Mouse (Mus musculus) liver, embryonic 13.5 days (tissue): Measurements from ENCODE around the gene Syncrip. TPM values are rescaled to one million over a fixed set of nuclear protein-coding genes. Genes with fewer than 3 reads are reported as not detected.

Source experiments
- ATAC-seq: fragments of 200-750 bp; cut with Nextera tagmentation; 2 replicates; pipeline ENCODE4 v1.8.0; 2017; ENCODE audit warnings: low read depth, mild to moderate bottlenecking, moderate number of reproducible peaks, moderate library complexity
- DNase-seq: peaks from one replicate; pipeline ENCODE4 v3.0.0; 2022
- H3K27ac ChIP-seq: fragments of 300-500 bp; sonication (generic); 2 replicates; pipeline ENCODE4 v1.5.1; 2015; ENCODE audit warnings: moderate library complexity, mild to moderate bottlenecking, inconsistent platforms
- H3K27me3 ChIP-seq: fragments of 300-500 bp; sonication (generic); 2 replicates; pipeline ENCODE4 v1.6.1; 2015; ENCODE audit warnings: mild to moderate bottlenecking, inconsistent platforms
- H3K36me3 ChIP-seq: fragments of 300-500 bp; sonication (generic); 2 replicates; pipeline ENCODE4 v1.6.1; 2015; ENCODE audit warnings: mild to moderate bottlenecking, inconsistent platforms
- H3K4me1 ChIP-seq: fragments of 300-500 bp; sonication (generic); replicated peaks from 2 replicates; pipeline ENCODE4 v1.6.1; 2015; ENCODE audit warnings: inconsistent platforms
- H3K4me2 ChIP-seq: fragments of 300-500 bp; sonication (generic); 2 replicates; pipeline ENCODE4 v1.6.1; 2015; ENCODE audit warnings: inconsistent platforms, mild to moderate bottlenecking, moderate library complexity
- H3K4me3 ChIP-seq: fragments of 300-500 bp; sonication (generic); replicated peaks from 2 replicates; pipeline ENCODE4 v1.5.1; 2015; ENCODE audit warnings: mild to moderate bottlenecking, inconsistent platforms
- H3K9ac ChIP-seq: fragments of 300-500 bp; sonication (generic); 2 replicates; pipeline ENCODE4 v1.6.1; 2015; ENCODE audit warnings: mild to moderate bottlenecking, inconsistent platforms
- H3K9me3 ChIP-seq: fragments of 300-500 bp; sonication (generic); replicated peaks from 2 replicates; pipeline ENCODE4 v1.6.1; 2016; ENCODE audit warnings: inconsistent platforms
- WGBS: fragments of 180-500 bp; shearing (Covaris S2); methylation state at CpG from one replicate; pipeline ENCODE4 v1.1.7; 2015; ENCODE audit not compliant: insufficient replicate concordance; 5-methylcytosine and 5-hydroxymethylcytosine counted together
- polyA plus RNA-seq: library from polyadenylated mRNA; unstranded; fragments of >200 nt; fragmentation: Nextera tagmentation; extraction: Ambion mirVana; gene quantifications from 2 replicates; pipeline ENCODE4 v1.2.1, GENCODE M21; 2015

Gene Syncrip
- polyA plus RNA-seq, 1 experiment from 2014 or later: 52.5 TPM

- ATAC-seq (no peak), DNase-seq (no peak)
- Histone ChIP-seq H3K9ac (peak overlapping the region; percentile 88), H3K4me3 (peak overlapping the region; percentile 75), H3K9me3 (no peaks in the 10 kb centered on the region), H3K36me3 (peaks cover 15% of the 10 kb centered on the region), H3K27ac (peak overlapping the region; percentile 89), H3K4me1 (peaks cover 30% of the 10 kb centered on the region), H3K27me3 (no peaks in the 10 kb centered on the region), H3K4me2 (peak overlapping the region; percentile 76)
- WGBS: 19% methylated on average over 4 of the region's 4 CpGs
Measured at GRCm38 (mm10) chr9:88520849-88521483, 38.6 kb upstream of the Syncrip start.

GRCm38 (mm10) chr9:88520122-88520848, 37.9 kb upstream of the Syncrip start:
- Histone ChIP-seq H3K27ac (peak overlapping the region; percentile 89), H3K4me2 (peak overlapping the region; percentile 76), H3K36me3 (peaks cover 15% of the 10 kb centered on the region), H3K9me3 (no peaks in the 10 kb centered on the region), H3K4me1 (peaks cover 30% of the 10 kb centered on the region), H3K27me3 (no peaks in the 10 kb centered on the region), H3K4me3 (peak overlapping the region; percentile 75), H3K9ac (peak overlapping the region; percentile 88)
- DNase-seq (no peak), ATAC-seq (no peak)
- whole genome bisulfite sequencing: 6% methylated on average over 2 of the region's 2 CpGs

- H3K4me3 ChIP-seq: no peak overlapping the region
- peak overlapping the region; percentile 76; the same call in 1 of the 2 replicates for H3K4me2 ChIP-seq
- ATAC-seq (no peak), DNase-seq (no peak)
- no peaks in the 10 kb centered on the region for H3K9me3 ChIP-seq
- peak overlapping the region; percentile 89; the same call in 1 of the 2 replicates for H3K27ac ChIP-seq
- peaks cover 15% of the 10 kb centered on the region for H3K36me3 ChIP-seq
- H3K9ac ChIP-seq: no peak overlapping the region
- peaks cover 23% of the 10 kb centered on the region for H3K4me1 ChIP-seq
- no peaks in the 10 kb centered on the region for H3K27me3 ChIP-seq
Measured at GRCm38 (mm10) chr9:88519390-88520121, 37.2 kb upstream of the Syncrip start.

GRCm38 (mm10) chr9:88516361-88516995, 34.1 kb upstream of the Syncrip start:
- no peak overlapping the region for H3K4me2 ChIP-seq
- no peak overlapping the region for H3K27ac ChIP-seq
- DNase-seq (no peak), ATAC-seq (no peak)
- H3K4me1 ChIP-seq: peaks cover 14% of the 10 kb centered on the region
- H3K4me3 ChIP-seq: no peak overlapping the region
- no peak overlapping the region for H3K9ac ChIP-seq
- WGBS: 65% methylated on average over 3 of the region's 3 CpGs
- H3K27me3 ChIP-seq: no peaks in the 10 kb centered on the region; the same call in 1 of the 2 replicates
- peaks cover 15% of the 10 kb centered on the region for H3K36me3 ChIP-seq
- H3K9me3 ChIP-seq: no peaks in the 10 kb centered on the region

GRCm38 (mm10) chr9:88515546-88515945, 33.2 kb upstream of the Syncrip start:
- no peak for ATAC-seq
- H3K4me3 ChIP-seq: no peak overlapping the region
- peaks cover 6% of the 10 kb centered on the region for H3K4me1 ChIP-seq
- WGBS: 78% methylated on average over 1 of the region's 1 CpGs
- no peaks in the 10 kb centered on the region; the same call in 1 of the 2 replicates for H3K27me3 ChIP-seq
- no peak overlapping the region for H3K27ac ChIP-seq
- peaks cover 6% of the 10 kb centered on the region for H3K36me3 ChIP-seq
- no peak for DNase-seq
- no peaks in the 10 kb centered on the region for H3K9me3 ChIP-seq
- no peak overlapping the region for H3K4me2 ChIP-seq
- no peak overlapping the region for H3K9ac ChIP-seq

- H3K27me3 ChIP-seq: no peaks in the 10 kb centered on the region
- no peak for ATAC-seq
- no peak overlapping the region for H3K4me2 ChIP-seq
- no peaks in the 10 kb centered on the region for H3K4me1 ChIP-seq
- no peaks in the 10 kb centered on the region for H3K36me3 ChIP-seq
- no peak for DNase-seq
- no peak overlapping the region for H3K9ac ChIP-seq
- no peaks in the 10 kb centered on the region for H3K9me3 ChIP-seq
- H3K4me3 ChIP-seq: no peak overlapping the region
- WGBS: 69% methylated on average over 6 of the region's 6 CpGs
- H3K27ac ChIP-seq: no peak overlapping the region
Measured at GRCm38 (mm10) chr9:88501846-88502245, 19.5 kb upstream of the Syncrip start.

- no peak overlapping the region for H3K4me3 ChIP-seq
- H3K27ac ChIP-seq: no peak overlapping the region
- DNase-seq (no peak), ATAC-seq (no peak)
- H3K4me1 ChIP-seq: no peaks in the 10 kb centered on the region
- H3K9ac ChIP-seq: no peak overlapping the region
- WGBS: 26% methylated on average over 2 of the region's 2 CpGs
- no peak overlapping the region for H3K4me2 ChIP-seq
- H3K27me3 ChIP-seq: no peaks in the 10 kb centered on the region
- H3K36me3 ChIP-seq: no peaks in the 10 kb centered on the region
- no peaks in the 10 kb centered on the region for H3K9me3 ChIP-seq
Measured at GRCm38 (mm10) chr9:88500112-88500511, 17.7 kb upstream of the Syncrip start.

- H3K27me3 ChIP-seq: no peaks in the 10 kb centered on the region
- no peaks in the 10 kb centered on the region for H3K4me1 ChIP-seq
- no peak overlapping the region for H3K4me2 ChIP-seq
- ATAC-seq: no peak
- H3K36me3 ChIP-seq: no peaks in the 10 kb centered on the region
- H3K9me3 ChIP-seq: no peaks in the 10 kb centered on the region
- WGBS: 28% methylated on average over 1 of the region's 1 CpGs
- DNase-seq: no peak
- H3K27ac ChIP-seq: no peak overlapping the region
- no peak overlapping the region for H3K9ac ChIP-seq
- H3K4me3 ChIP-seq: no peak overlapping the region
Measured at GRCm38 (mm10) chr9:88492522-88492921, 10.1 kb upstream of the Syncrip start.

- H3K4me2 ChIP-seq: no peak overlapping the region
- H3K4me1 ChIP-seq: peaks cover 39% of the 10 kb centered on the region
- H3K36me3 ChIP-seq: peaks cover 7% of the 10 kb centered on the region
- no peak overlapping the region for H3K9ac ChIP-seq
- H3K4me3 ChIP-seq: no peak overlapping the region
- WGBS: 31% methylated on average over 6 of the region's 6 CpGs
- no peak overlapping the region for H3K27ac ChIP-seq
- peaks cover 6% of the 10 kb centered on the region; the same call in 1 of the 2 replicates for H3K27me3 ChIP-seq
- no peaks in the 10 kb centered on the region for H3K9me3 ChIP-seq
- DNase-seq (no peak), ATAC-seq (no peak)
Measured at GRCm38 (mm10) chr9:88484531-88484930, 2.2 kb upstream of the Syncrip start.

- H3K9ac ChIP-seq: peak overlapping the region; percentile 80
- peak overlapping the region; percentile 85 for H3K27ac ChIP-seq
- DNase-seq (no peak), ATAC-seq (no peak)
- WGBS: under 1% methylated on average over 52 of the region's 52 CpGs
- peaks cover 14% of the 10 kb centered on the region for H3K36me3 ChIP-seq
- H3K4me2 ChIP-seq: peak overlapping the region; percentile 97
- H3K27me3 ChIP-seq: peaks cover 6% of the 10 kb centered on the region; the same call in 1 of the 2 replicates
- no peaks in the 10 kb centered on the region for H3K9me3 ChIP-seq
- peaks cover 43% of the 10 kb centered on the region for H3K4me1 ChIP-seq
- H3K4me3 ChIP-seq: peak overlapping the region; percentile 98
Measured at GRCm38 (mm10) chr9:88482829-88483396, 539 bp upstream of the Syncrip start.

- 0% methylated on average over 42 of the region's 43 CpGs for WGBS
- Histone ChIP-seq H3K36me3 (peaks cover 24% of the 10 kb centered on the region), H3K4me1 (peaks cover 43% of the 10 kb centered on the region), H3K4me3 (peak overlapping the region; percentile 98), H3K27ac (peak overlapping the region; percentile 95), H3K9ac (peak overlapping the region; percentile 98), H3K9me3 (no peaks in the 10 kb centered on the region), H3K27me3 (peaks cover 6% of the 10 kb centered on the region; the same call in 1 of the 2 replicates), H3K4me2 (peak overlapping the region; percentile 97)
- ATAC-seq: peak; percentile 1
- peak; percentile 4 for DNase-seq
Measured at GRCm38 (mm10) chr9:88481791-88482160, 598 bp downstream of the Syncrip start.
